8 mouse cellular contexts compared by ENCODE assay signal in the genomic region with DNA sequence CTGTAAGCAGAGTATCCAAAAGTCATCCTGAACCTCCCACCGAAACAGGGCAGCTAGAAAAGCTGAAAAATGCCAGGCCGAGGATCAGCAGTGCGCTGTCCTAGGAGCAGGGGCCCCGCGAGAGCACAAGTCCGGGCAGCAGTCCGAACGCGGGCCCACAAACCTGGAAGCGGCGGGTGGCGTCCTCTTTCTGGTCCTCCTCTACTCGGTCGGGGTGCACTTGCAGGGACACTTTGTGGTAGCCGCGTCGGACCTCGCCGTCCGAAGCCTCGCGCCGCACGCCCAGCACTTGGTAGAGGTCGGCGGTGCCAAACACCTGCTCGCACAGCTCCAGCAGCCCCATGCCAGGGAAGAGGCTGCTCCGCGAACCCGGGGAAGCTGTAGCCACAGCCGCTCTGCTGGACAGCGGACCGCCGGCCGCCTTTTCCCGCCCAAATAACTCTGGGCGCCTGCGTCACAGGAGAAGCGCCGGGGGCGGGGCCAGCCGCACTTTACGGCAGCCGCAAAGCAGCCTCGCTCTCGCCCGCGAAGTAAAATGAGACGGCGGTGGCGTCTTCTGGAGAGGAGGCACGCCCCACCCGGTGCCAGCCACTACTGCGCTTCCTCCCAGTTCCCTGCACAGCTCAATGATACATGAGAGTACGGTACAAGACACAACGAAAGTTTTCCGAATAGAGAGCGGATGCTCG. TPM values are rescaled to one million over a fixed set of nuclear protein-coding genes. Genes with fewer than 3 reads are reported as not detected.
DNase-seq lines count a peak whose midpoint lies in the region; ATAC-seq lines count a peak whose summit lies in the region.

A gene (minus strand): TSS at position 470 of the 689 bp plus-strand sequence.

- H3K4me3 ChIP-seq in heart, embryonic 14.5 days (ENCODE audit: control insufficient read depth in 1 of 2, insufficient read depth in 1 of 2, low read depth in 1 of 2, low read length in 2 of 2) = peak within 1 kb of the TSS; percentile 82 to 96
- peak within 1 kb of the TSS; percentile 87 for H3K4me3 ChIP-seq in liver, embryonic 13.5 days (replicated peaks)
- H3K4me3 ChIP-seq in stomach, embryonic 16.5 days (replicated peaks; ENCODE audit: low read length) = peak within 1 kb of the TSS; percentile 69

- peak within 1 kb of the TSS; percentile 82 for H3K4me2 ChIP-seq in heart, embryonic 14.5 days (ENCODE audit: low read length)
- H3K4me2 ChIP-seq in liver, embryonic 13.5 days = peak within 1 kb of the TSS; percentile 77
- peak within 1 kb of the TSS; percentile 80 for H3K4me2 ChIP-seq in stomach, embryonic 16.5 days (ENCODE audit: low read depth, low read length)

- under 1% methylated on average over 59 of the region's 59 CpGs for WGBS in heart, embryonic 14.5 days
- WGBS in liver, embryonic 13.5 days (ENCODE audit: insufficient replicate concordance) = under 1% methylated on average over 59 of the region's 59 CpGs
- under 1% methylated on average over 59 of the region's 59 CpGs for WGBS in stomach, embryonic 16.5 days

- H3K9ac ChIP-seq in heart, embryonic 14.5 days (ENCODE audit: low read length) = peak within 1 kb of the TSS; percentile 85
- peak within 1 kb of the TSS; percentile 94 for H3K9ac ChIP-seq in liver, embryonic 13.5 days
- peak within 1 kb of the TSS; percentile 87 for H3K9ac ChIP-seq in stomach, embryonic 16.5 days (ENCODE audit: low read length)

- peak within 1 kb of the TSS; percentile 80 to 94 for H3K27ac ChIP-seq in heart, embryonic 14.5 days (replicated peaks in 1 of 2; ENCODE audit: control insufficient read depth in 1 of 2, insufficient read depth in 1 of 2, low read depth in 2 of 2, low read length in 2 of 2)
- peak within 1 kb of the TSS; percentile 84 for H3K27ac ChIP-seq in liver, embryonic 13.5 days
- H3K27ac ChIP-seq in stomach, embryonic 16.5 days (ENCODE audit: low read length) = peak within 1 kb of the TSS; percentile 89

- no peaks in the 10 kb centered on the region for H3K27me3 ChIP-seq in heart, embryonic 14.5 days (ENCODE audit: control insufficient read depth, insufficient read depth, low read length)
- no peaks in the 10 kb centered on the region for H3K27me3 ChIP-seq in liver, embryonic 13.5 days
- H3K27me3 ChIP-seq in stomach, embryonic 16.5 days (ENCODE audit: control insufficient read depth, insufficient read depth, low read length) = no peaks in the 10 kb centered on the region

- H3K4me1 ChIP-seq in heart, embryonic 14.5 days (ENCODE audit: control insufficient read depth in 2 of 2, insufficient read depth in 2 of 2, low read length in 2 of 2) = peaks cover 8 to 26% of the 10 kb centered on the region in 2 experiments
- H3K4me1 ChIP-seq in liver, embryonic 13.5 days (replicated peaks) = peaks cover 50% of the 10 kb centered on the region
- peaks cover 20% of the 10 kb centered on the region for H3K4me1 ChIP-seq in stomach, embryonic 16.5 days (ENCODE audit: control insufficient read depth, insufficient read depth, low read length)

- H3K36me3 ChIP-seq in heart, embryonic 14.5 days (ENCODE audit: control insufficient read depth, insufficient read depth, low read length) = peaks cover 64% of the 10 kb centered on the region
- H3K36me3 ChIP-seq in liver, embryonic 13.5 days = peaks cover 63% of the 10 kb centered on the region
- H3K36me3 ChIP-seq in stomach, embryonic 16.5 days (ENCODE audit: control insufficient read depth, insufficient read depth, low read length) = peaks cover 15% of the 10 kb centered on the region; the same call in 1 of the 2 replicates

- DNase-seq in CD4-positive helper T cell, adult 2 months (ENCODE audit: low read depth, low spot score) = peak; percentile 94
- DNase-seq in brain, embryonic 18.5 days (ENCODE audit: low read depth, low spot score) = peak; percentile 74
- peak; percentile 97 for DNase-seq in kidney, postnatal 14 days
- peak; percentile 90 for DNase-seq in liver, embryonic 13.5 days
- DNase-seq in neural tube, embryonic 10.5 days (ENCODE audit: extremely low spot score, low spot score) = peak; percentile 96

- ATAC-seq in erythroid progenitor cell, adult 5-6 weeks (replicated peaks; ENCODE audit: low FRiP score, poor library complexity, severe bottlenecking) = peak; percentile 73
- ATAC-seq in heart, embryonic 14.5 days (ENCODE audit: insufficient number of reproducible peaks, insufficient read depth, low FRiP score, low read depth) = peak; percentile 62
- peak; percentile 63 for ATAC-seq in liver, embryonic 13.5 days (ENCODE audit: low read depth)
- peak; percentile 71 for ATAC-seq in stomach, embryonic 16.5 days (ENCODE audit: insufficient read depth, low FRiP score)

- no peaks in the 10 kb centered on the region for H3K9me3 ChIP-seq in heart, embryonic 14.5 days (ENCODE audit: control insufficient read depth, low read length)
- no peaks in the 10 kb centered on the region for H3K9me3 ChIP-seq in liver, embryonic 13.5 days (replicated peaks)
- H3K9me3 ChIP-seq in stomach, embryonic 16.5 days (replicated peaks; ENCODE audit: control insufficient read depth, low read length) = no peaks in the 10 kb centered on the region

RNA-seq across cellular contexts. Expression of the gene that starts here (rescaled TPM):
- 86.9 and 96.0 TPM in 2 replicates for total RNA-seq in erythroid progenitor cell, adult 5-6 weeks (2015; ENCODE audit: low replicate concordance)
- 210 and 262 TPM in 2 replicates for total RNA-seq in erythroid progenitor cell, adult 5-6 weeks (2017; ENCODE audit: low replicate concordance)
- 74.2 and 87.6 TPM in 2 replicates for polyA plus RNA-seq in heart, embryonic 14.5 days (2014; fragmentation: Nextera tagmentation; extraction: Ambion mirVana)
- polyA plus RNA-seq in liver, embryonic 13.5 days (2015; fragmentation: Nextera tagmentation; extraction: Ambion mirVana) = 133 and 148 TPM in 2 replicates
- polyA plus RNA-seq in stomach, embryonic 16.5 days (2015; fragmentation: Nextera tagmentation; extraction: Ambion mirVana) = 118 and 119 TPM in 2 replicates

Comparison
In these comparisons a context has a peak if more than half of its experiments do, and no peak if none do; other contexts are left out.
1. Peak in every context shown above with its lines: DNase-seq, ATAC-seq, H3K4me3 ChIP-seq and H3K27ac ChIP-seq.